In the genomic region with DNA sequence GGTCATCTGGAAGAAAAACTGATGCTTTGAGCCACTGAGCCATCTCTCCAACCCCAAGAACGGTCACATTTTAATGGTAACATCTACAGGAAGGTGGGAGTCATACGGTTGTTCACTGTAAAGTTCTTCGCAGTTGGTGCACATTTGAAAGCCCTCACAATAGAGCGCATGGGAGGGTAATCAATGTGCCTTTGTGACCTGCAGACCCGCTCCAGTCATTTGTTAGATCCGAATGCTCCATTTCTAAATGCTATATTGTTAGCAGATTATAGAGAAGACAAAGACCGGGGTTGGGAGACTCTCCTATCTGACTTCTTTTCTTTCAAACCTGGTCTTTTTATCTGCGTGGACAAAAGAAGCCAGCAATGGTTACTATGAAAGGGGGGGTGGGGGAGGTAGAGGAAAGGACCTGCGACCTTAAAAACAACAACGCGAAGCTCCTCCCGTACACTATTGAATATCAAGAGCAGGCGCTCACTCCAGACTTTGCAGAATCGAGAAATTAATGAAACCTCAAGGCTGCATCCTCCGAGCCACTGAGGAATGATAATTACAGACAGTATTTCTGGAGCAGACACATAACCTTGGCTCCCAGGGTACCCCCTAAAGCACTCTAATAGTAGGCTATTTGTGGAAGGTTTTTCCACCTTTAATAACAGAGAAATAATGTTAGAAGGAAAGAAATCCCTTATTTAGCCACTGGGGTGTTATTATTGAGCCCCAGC, we compare ENCODE assay signal across 22 mouse cellular contexts.
DNase-seq lines count a peak whose midpoint lies in the region; ATAC-seq and TF ChIP-seq lines count a peak whose summit lies in the region.
"Had no signal": no experiment of that assay in that cellular context is flagged by ENCODE, and none has a peak within 500 bp of the region (broad histone marks: within the 10 kb centered on the region; RNA-seq: fewer than 3 reads in every experiment).

No protein-coding gene starts in this region.

- no peak for DNase-seq in layer of hippocampus, adult 2 months (ENCODE audit: low spot score in 2 of 2)
- no peak for DNase-seq in layer of hippocampus, adult 9-10 months (ENCODE audit: low spot score)
- DNase-seq in embryonic facial prominence, embryonic 10.5 days (ENCODE audit: low spot score) = no peak
- DNase-seq in midbrain, embryonic 14.5 days = no peak
- no peak for DNase-seq in cerebellum, adult 11 months
- DNase-seq in lung, postnatal 0 days (ENCODE audit: low spot score) = no peak
- DNase-seq: adrenal gland, postnatal 25 days; cerebellum, adult 18-20 months; gastrocnemius, postnatal 36 days; kidney, adult 18-20 months; layer of hippocampus, postnatal 36 days; lung, adult 2 months; lung, postnatal 36 days; right cerebral cortex, postnatal 14 days had no signal

- H3K27me3 ChIP-seq in embryonic facial prominence, embryonic 10.5 days (replicated peaks; ENCODE audit: low read depth, poor library complexity, severe bottlenecking) = 0 out of 2 replicates have a peak, but pooled peaks cover 4% of the 10 kb centered on the region
- H3K27me3 ChIP-seq in hindbrain, embryonic 13.5 days = no peaks in the 10 kb centered on the region
- no peaks in the 10 kb centered on the region for H3K27me3 ChIP-seq in midbrain, embryonic 14.5 days (ENCODE audit: control insufficient read depth, insufficient read depth, low read length)
- H3K27me3 ChIP-seq in lung, postnatal 0 days (replicated peaks; ENCODE audit: insufficient read depth, low read length) = no peaks in the 10 kb centered on the region
- H3K27me3 ChIP-seq: forebrain, embryonic 15.5 days; liver, embryonic 12.5 days; Patski had no signal

- 0 out of 2 replicates have a peak overlapping the region, but pooled peaks have one; percentile 2 for H3K4me2 ChIP-seq in hindbrain, embryonic 13.5 days
- peak overlapping the region; percentile 29 for H3K4me2 ChIP-seq in midbrain, embryonic 14.5 days (ENCODE audit: low read length)
- H3K4me2 ChIP-seq in lung, postnatal 0 days (replicated peaks; ENCODE audit: low read depth, low read length) = no peak overlapping the region
- H3K4me2 ChIP-seq: forebrain, embryonic 15.5 days; liver, embryonic 12.5 days had no signal

- H3K9ac ChIP-seq in hindbrain, embryonic 13.5 days = peak overlapping the region; percentile 8; the same call in 1 of the 2 replicates
- H3K9ac ChIP-seq in midbrain, embryonic 14.5 days (replicated peaks; ENCODE audit: low read length) = no peak overlapping the region
- H3K9ac ChIP-seq in lung, postnatal 0 days (replicated peaks; ENCODE audit: low read depth) = no peak overlapping the region
- H3K9ac ChIP-seq: forebrain, embryonic 15.5 days; liver, embryonic 12.5 days had no signal

- no peaks in the 10 kb centered on the region for H3K9me3 ChIP-seq in embryonic facial prominence, embryonic 10.5 days
- no peaks in the 10 kb centered on the region for H3K9me3 ChIP-seq in hindbrain, embryonic 13.5 days
- H3K9me3 ChIP-seq in midbrain, embryonic 14.5 days (ENCODE audit: control insufficient read depth, low read length) = no peaks in the 10 kb centered on the region
- no peaks in the 10 kb centered on the region for H3K9me3 ChIP-seq in lung, postnatal 0 days (ENCODE audit: low read length)
- H3K9me3 ChIP-seq: forebrain, embryonic 15.5 days; heart, embryonic 10.5 days; liver, embryonic 12.5 days had no signal

- no peak overlapping the region for H3K4me3 ChIP-seq in layer of hippocampus, adult 2 months
- H3K4me3 ChIP-seq in embryonic facial prominence, embryonic 10.5 days = no peak overlapping the region
- no peak overlapping the region for H3K4me3 ChIP-seq in hindbrain, embryonic 13.5 days
- no peak overlapping the region for H3K4me3 ChIP-seq in midbrain, embryonic 14.5 days (replicated peaks; ENCODE audit: low read depth, low read length)
- H3K4me3 ChIP-seq in lung, postnatal 0 days (ENCODE audit: low read depth, low read length) = no peak overlapping the region
- H3K4me3 ChIP-seq: forebrain, embryonic 15.5 days; heart, embryonic 10.5 days; liver, embryonic 12.5 days had no signal

- WGBS in embryonic facial prominence, embryonic 10.5 days = 58% methylated on average over 15 of the region's 15 CpGs
- WGBS in hindbrain, embryonic 13.5 days = 21% methylated on average over 15 of the region's 15 CpGs
- 11% methylated on average over 15 of the region's 15 CpGs for WGBS in midbrain, embryonic 14.5 days
- WGBS in lung, postnatal 0 days = 83% methylated on average over 15 of the region's 15 CpGs

- H3K4me1 ChIP-seq in embryonic facial prominence, embryonic 10.5 days = peaks cover 18% of the 10 kb centered on the region
- peaks cover 10% of the 10 kb centered on the region for H3K4me1 ChIP-seq in hindbrain, embryonic 13.5 days (replicated peaks)
- peaks cover 15% of the 10 kb centered on the region for H3K4me1 ChIP-seq in midbrain, embryonic 14.5 days (ENCODE audit: control insufficient read depth, insufficient read depth, low read length)
- H3K4me1 ChIP-seq in lung, postnatal 0 days (ENCODE audit: insufficient read depth, low read depth, low read length) = no peaks in the 10 kb centered on the region

- ATAC-seq in hindbrain, embryonic 13.5 days (ENCODE audit: low FRiP score) = no peak
- ATAC-seq in midbrain, embryonic 14.5 days (ENCODE audit: low FRiP score, low TSS enrichment) = no peak
- no peak for ATAC-seq in monocyte, adult 5-6 weeks (replicated peaks; ENCODE audit: insufficient number of reproducible peaks, low FRiP score, low TSS enrichment, poor library complexity, severe bottlenecking)
- ATAC-seq in lung, postnatal 0 days = no peak
- ATAC-seq: CD4-positive, CD25-positive, alpha-beta regulatory T cell, adult 4 months; forebrain, embryonic 15.5 days; liver, embryonic 12.5 days; Patski had no signal

- no peaks in the 10 kb centered on the region for H3K36me3 ChIP-seq in embryonic facial prominence, embryonic 10.5 days (replicated peaks)
- no peaks in the 10 kb centered on the region for H3K36me3 ChIP-seq in hindbrain, embryonic 13.5 days
- H3K36me3 ChIP-seq in midbrain, embryonic 14.5 days (ENCODE audit: control insufficient read depth, insufficient read depth, low read length) = no peaks in the 10 kb centered on the region
- no peaks in the 10 kb centered on the region for H3K36me3 ChIP-seq in lung, postnatal 0 days (ENCODE audit: insufficient read depth, low read length)
- H3K36me3 ChIP-seq: forebrain, embryonic 15.5 days; heart, embryonic 10.5 days; liver, embryonic 12.5 days had no signal

- TF ChIP-seq EP300 in lung, postnatal 0 days (IDR thresholded peaks at IDR 0.05) = no peak

- H3K27ac ChIP-seq in layer of hippocampus, adult 2 months = no peak overlapping the region
- peak overlapping the region; percentile 48; the same call in 1 of the 2 replicates for H3K27ac ChIP-seq in embryonic facial prominence, embryonic 10.5 days (replicated peaks)
- H3K27ac ChIP-seq in hindbrain, embryonic 13.5 days = peak overlapping the region; percentile 20; the same call in 1 of the 2 replicates
- H3K27ac ChIP-seq in midbrain, embryonic 14.5 days (replicated peaks; ENCODE audit: low read depth, low read length) = peak overlapping the region; percentile 26; the same call in 1 of the 2 replicates
- no peak overlapping the region for H3K27ac ChIP-seq in lung, postnatal 0 days (ENCODE audit: low read length)
- H3K27ac ChIP-seq: forebrain, embryonic 15.5 days; heart, embryonic 10.5 days; kidney, postnatal 0 days; liver, embryonic 12.5 days had no signal

- TF ChIP-seq CTCF in layer of hippocampus, adult 2 months (conservative IDR thresholded peaks at IDR 0.05) = peak; percentile 37
- TF ChIP-seq CTCF in lung, postnatal 0 days (IDR thresholded peaks at IDR 0.05) = no peak

Comparison
In these comparisons a context has a peak if more than half of its experiments do, and no peak if none do; other contexts are left out.
1. H3K27ac ChIP-seq: peak in embryonic facial prominence, embryonic 10.5 days (single experiment), hindbrain, embryonic 13.5 days (single experiment) and midbrain, embryonic 14.5 days (single experiment); none in layer of hippocampus, adult 2 months (single experiment) and lung, postnatal 0 days (single experiment).